Mouse (Mus musculus) olfactory bulb, adult 2 months (tissue): ENCODE results near the gene Tmem184b. TPM values are rescaled to one million over a fixed set of nuclear protein-coding genes. Genes with fewer than 3 reads are reported as not detected.

Source experiments
- H3K27ac ChIP-seq: fragments of 200-500 bp; 2 replicates; pipeline ENCODE4 v1.5.1; 2012; ENCODE audit warnings: low read depth, low read length; ENCODE audit not compliant: insufficient read depth
- H3K4me1 ChIP-seq: fragments of 200-500 bp; 2 replicates; pipeline ENCODE4 v1.6.1; 2012; ENCODE audit warnings: low read length; ENCODE audit not compliant: control insufficient read depth, insufficient read depth
- H3K4me3 ChIP-seq: fragments of 200-500 bp; 2 replicates; pipeline ENCODE4 v1.5.1; 2012; ENCODE audit warnings: mild to moderate bottlenecking, low read depth, low read length, moderate library complexity; ENCODE audit not compliant: insufficient read depth
- CTCF ChIP-seq: fragments of 200-500 bp; IDR thresholded peaks from 2 replicates; pipeline ENCODE4 v1.5.1; 2012; ENCODE audit warnings: low read depth, mild to moderate bottlenecking, low read length, moderate library complexity; ENCODE audit not compliant: insufficient read depth
- POLR2A ChIP-seq: fragments of 200-500 bp; IDR thresholded peaks from 2 replicates; pipeline ENCODE4 v1.6.1; 2012; ENCODE audit warnings: mild to moderate bottlenecking, low read depth, low read length, moderate library complexity; ENCODE audit not compliant: insufficient read depth
- WGBS: fragments of 180-500 bp; shearing (Covaris S2); methylation state at CpG from one replicate; pipeline ENCODE4 v1.1.7; 2018; 5-methylcytosine and 5-hydroxymethylcytosine counted together
- polyA plus RNA-seq: library from polyadenylated mRNA; stranded (reverse); fragments of >200 nt; gene quantifications from 2 replicates; pipeline ENCODE4 v1.2.4, GENCODE M21; 2012; ENCODE audit warnings: low replicate concordance; ENCODE audit not compliant: missing spikeins, insufficient read depth, insufficient read length

The Tmem184b gene
- polyA plus RNA-seq, 1 experiment, result not detected

GRCm38 (mm10) chr15:79393101-79393500, 10.3 kb downstream of the Tmem184b start:
- 88% methylated on average over 6 of the region's 6 CpGs for WGBS
- no peak for TF ChIP-seq POLR2A
- TF ChIP-seq CTCF, result no peak
- H3K4me1 ChIP-seq, result peaks cover 73% of the 10 kb centered on the region
- H3K27ac ChIP-seq, result no peak overlapping the region
- H3K4me3 ChIP-seq, result no peak overlapping the region

DNA sequence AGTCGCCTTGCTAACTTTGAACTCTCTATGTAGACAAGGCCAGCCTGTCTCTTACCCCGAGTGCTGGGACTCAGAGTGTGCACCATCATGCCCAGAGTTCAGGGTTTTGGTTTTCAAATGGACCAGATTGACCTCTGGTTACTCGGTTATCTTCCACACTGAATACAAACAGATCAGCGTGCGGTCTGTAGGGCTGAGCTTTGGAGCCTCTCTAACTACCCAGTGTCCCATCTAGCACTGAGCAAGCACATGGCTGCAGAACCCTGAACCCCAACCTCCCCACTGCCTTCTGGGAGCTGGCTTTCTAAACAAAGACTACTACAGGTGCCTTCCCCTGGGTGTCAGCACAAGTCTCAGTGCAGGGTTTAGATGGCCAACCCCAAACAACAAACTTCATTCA, 10.8 kb downstream of the Tmem184b start:
- TF ChIP-seq POLR2A, result no peak
- no peak for TF ChIP-seq CTCF
- Histone ChIP-seq H3K27ac (no peak overlapping the region), H3K4me1 (peaks cover 74% of the 10 kb centered on the region), H3K4me3 (no peak overlapping the region)
- 84% methylated on average over 5 of the region's 5 CpGs for WGBS

GRCm38 (mm10) chr15:79391447-79392093, 11.8 kb downstream of the Tmem184b start:
- Histone ChIP-seq H3K4me3 (no peak overlapping the region), H3K4me1 (peaks cover 71% of the 10 kb centered on the region), H3K27ac (peak overlapping the region; percentile 12; the same call in 1 of the 2 replicates)
- WGBS, result 36% methylated on average over 7 of the region's 7 CpGs
- no peak for TF ChIP-seq POLR2A
- TF ChIP-seq CTCF, result no peak

DNA sequence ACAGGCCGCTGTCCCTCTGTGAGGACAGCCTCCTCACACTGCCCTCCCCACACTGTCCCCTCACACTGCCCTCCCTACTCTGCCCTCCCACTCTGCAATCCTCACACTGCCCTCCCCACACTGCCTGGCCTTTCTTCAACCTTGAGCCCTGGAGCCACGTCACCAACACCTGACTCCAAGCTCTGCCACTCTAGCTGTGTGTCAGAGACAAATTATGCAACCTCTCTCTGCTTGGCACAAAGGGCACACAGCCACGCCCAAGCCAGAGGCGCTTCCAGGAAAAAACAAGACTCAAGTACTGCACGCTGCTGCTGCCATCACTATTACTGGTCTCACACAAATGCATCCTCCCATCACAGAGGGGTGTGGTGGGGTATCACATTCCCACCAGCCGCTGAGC, 12.9 kb downstream of the Tmem184b start:
- WGBS, result 62% methylated on average over 6 of the region's 6 CpGs
- TF ChIP-seq CTCF (no peak), POLR2A (no peak)
- H3K4me1 ChIP-seq, result peaks cover 65% of the 10 kb centered on the region
- 0 out of 2 replicates have a peak overlapping the region, but pooled peaks have one; percentile 2 for H3K27ac ChIP-seq
- no peak overlapping the region for H3K4me3 ChIP-seq

DNA sequence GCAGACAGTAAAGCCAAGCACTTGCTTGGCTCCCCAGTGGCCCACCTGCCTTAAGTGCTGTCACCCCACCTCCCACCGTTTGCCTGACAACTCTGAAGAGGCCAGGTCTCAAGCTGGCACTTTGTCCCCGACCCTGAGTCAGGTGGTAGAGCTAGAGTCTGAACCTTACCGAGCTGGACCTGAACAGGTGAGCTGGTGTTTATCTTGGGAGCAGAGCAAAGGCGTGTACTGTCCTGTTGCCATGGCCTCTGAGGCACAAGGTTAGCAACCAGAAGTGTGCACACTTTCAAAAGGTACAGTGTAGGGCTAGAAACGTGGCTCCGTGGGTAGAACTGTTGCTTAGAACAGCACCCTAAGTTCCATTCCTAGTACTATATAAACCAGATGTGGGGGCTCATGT, 15.2 kb downstream of the Tmem184b start:
- H3K4me1 ChIP-seq, result peaks cover 44% of the 10 kb centered on the region
- no peak for TF ChIP-seq CTCF
- TF ChIP-seq POLR2A, result no peak
- H3K4me3 ChIP-seq, result no peak overlapping the region
- H3K27ac ChIP-seq, result no peak overlapping the region
- whole genome bisulfite sequencing, result 63% methylated on average over 6 of the region's 6 CpGs

DNA sequence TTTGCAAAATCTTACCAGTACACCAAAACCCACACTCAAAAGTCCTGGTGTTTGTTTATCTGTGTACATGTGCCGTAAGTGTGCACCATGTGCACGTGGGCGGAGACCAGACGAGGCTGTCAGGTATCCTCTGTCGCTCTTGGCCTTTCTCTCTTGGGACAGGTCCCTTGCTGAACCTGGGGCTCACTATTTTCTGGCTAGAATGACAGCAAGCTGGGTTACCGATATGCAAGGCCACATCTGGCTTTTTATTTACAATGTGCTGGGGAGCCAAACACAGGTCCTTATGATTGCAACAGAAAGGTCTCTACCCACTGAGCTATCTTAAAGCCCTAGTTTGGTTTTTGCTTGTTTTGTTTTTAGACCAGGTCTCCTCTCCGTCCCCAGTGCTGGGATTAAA, 15.8 kb downstream of the Tmem184b start:
- Histone ChIP-seq H3K27ac (no peak overlapping the region), H3K4me3 (no peak overlapping the region), H3K4me1 (peaks cover 39% of the 10 kb centered on the region)
- WGBS, result 87% methylated on average over 7 of the region's 7 CpGs
- TF ChIP-seq CTCF (no peak), POLR2A (no peak)

DNA sequence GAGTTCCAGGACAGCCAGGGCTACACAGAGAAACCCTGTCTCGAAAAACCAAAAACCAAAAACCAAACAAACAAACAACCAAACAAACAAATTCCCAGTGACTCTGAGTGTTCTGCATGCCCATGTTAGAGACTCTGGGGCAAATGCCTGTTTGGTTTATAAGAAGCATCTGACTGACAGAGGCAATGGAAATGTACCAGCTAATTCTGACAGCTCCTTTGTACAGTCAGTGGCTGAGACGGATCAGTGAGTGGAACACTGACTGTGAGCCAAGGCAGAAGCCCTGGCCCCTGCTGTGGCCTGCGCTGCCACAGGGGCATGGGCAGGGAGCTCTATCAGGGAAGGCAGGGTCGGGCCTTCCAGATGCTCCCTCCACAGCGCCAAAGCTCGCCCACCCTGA, 16.3 kb downstream of the Tmem184b start:
- no peak for TF ChIP-seq POLR2A
- TF ChIP-seq CTCF, result no peak
- Histone ChIP-seq H3K4me1 (peaks cover 39% of the 10 kb centered on the region), H3K27ac (no peak overlapping the region), H3K4me3 (no peak overlapping the region)
- WGBS, result 68% methylated on average over 6 of the region's 6 CpGs

- WGBS, result 59% methylated on average over 9 of the region's 9 CpGs
- Histone ChIP-seq H3K4me3 (no peak overlapping the region), H3K4me1 (peaks cover 44% of the 10 kb centered on the region), H3K27ac (peak overlapping the region; percentile 98)
- TF ChIP-seq POLR2A (no peak), CTCF (no peak)
Measured at GRCm38 (mm10) chr15:79381644-79382043, 21.7 kb downstream of the Tmem184b start.

- TF ChIP-seq CTCF, result peak; percentile 62; the same call in 1 of the 2 replicates
- TF ChIP-seq POLR2A, result no peak
- WGBS, result 15% methylated on average over 23 of the region's 23 CpGs
- Histone ChIP-seq H3K4me1 (peaks cover 44% of the 10 kb centered on the region), H3K27ac (peak overlapping the region; percentile 98), H3K4me3 (0 out of 2 replicates have a peak overlapping the region, but pooled peaks have one; percentile 14)
Measured at GRCm38 (mm10) chr15:79380468-79381444, 22.6 kb downstream of the Tmem184b start.
